Mouse (Mus musculus) gastrocnemius, postnatal 36 days (tissue): ENCODE data around the gene Pappa2. TPM values are rescaled to one million over a fixed set of nuclear protein-coding genes. Genes with fewer than 3 reads are reported as not detected.

Experiments
- DNase-seq, 2 experiments: peaks; one replicate each; pipeline ENCODE4 v3.0.0; 2022
- intact Hi-C: fragments of 180-260 bp; cut with DNase I; formaldehyde crosslinking; loops from one replicate; pipeline ENCODE4 v1.15.1; 2025
- total RNA-seq, 2 experiments: library from RNA; stranded (reverse); gene quantifications; 2 replicates each; pipeline ENCODE4 v1.2.3; 2021

Gene Pappa2
- total RNA-seq, 2 experiments from 2014 or later: 0.12 TPM; not detected in 1

GRCm38 (mm10) chr1:158915592-158915991 is 64.7 kb downstream of the Pappa2 start:
- intact Hi-C loops: no loop called here
- no peak for DNase-seq

GRCm38 (mm10) chr1:158910661-158911060 is 69.6 kb downstream of the Pappa2 start:
- no peak for DNase-seq
- intact Hi-C loops: no loop called here

- intact Hi-C loops: no loop called here
- DNase-seq: no peak
These were observed 83.0 kb downstream of the Pappa2 start for GRCm38 (mm10) chr1:158897339-158897738.

GRCm38 (mm10) chr1:158894441-158894840 is 85.8 kb downstream of the Pappa2 start:
- DNase-seq: no peak
- intact Hi-C loops: no loop called here

- intact Hi-C loops: no loop called here
- DNase-seq: peak in 1 of 2 experiments; percentile 14
These were observed 104.8 kb downstream of the Pappa2 start for GRCm38 (mm10) chr1:158875487-158875886.

- intact Hi-C loops: no loop called here
- no peak for DNase-seq
These were observed 105.7 kb downstream of the Pappa2 start for GRCm38 (mm10) chr1:158874552-158875077.

- DNase-seq: no peak
- intact Hi-C loops: no loop called here
These were observed 106.7 kb downstream of the Pappa2 start for GRCm38 (mm10) chr1:158873631-158874030.

- intact Hi-C loops: no loop called here
- no peak for DNase-seq
These were observed 108.9 kb downstream of the Pappa2 start for GRCm38 (mm10) chr1:158871401-158871800.

- DNase-seq: no peak
- intact Hi-C loops: no loop called here
These were observed 120.1 kb downstream of the Pappa2 start for GRCm38 (mm10) chr1:158860190-158860589.

GRCm38 (mm10) chr1:158853936-158854882 is 126.1 kb downstream of the Pappa2 start:
- intact Hi-C loops: no loop called here
- DNase-seq: no peak

GRCm38 (mm10) chr1:158852836-158853567 is 127.3 kb downstream of the Pappa2 start:
- no peak for DNase-seq
- intact Hi-C loops: no loop called here

- intact Hi-C loops: no loop called here
- DNase-seq: no peak
These were observed 129.8 kb downstream of the Pappa2 start for GRCm38 (mm10) chr1:158850459-158850858.

GRCm38 (mm10) chr1:158844604-158845003 is 135.7 kb downstream of the Pappa2 start:
- intact Hi-C loops: loop anchor here (2.0 to 5.0 kb wide), 2 partner anchors 110 to 293 kb away; no protein-coding TSS in a partner anchor
- DNase-seq: no peak

GRCm38 (mm10) chr1:158837151-158837550 is 143.1 kb downstream of the Pappa2 start:
- intact Hi-C loops: no loop called here
- no peak for DNase-seq

- no peak for DNase-seq
These were observed 150.1 kb downstream of the Pappa2 start for GRCm38 (mm10) chr1:158830152-158830551.

GRCm38 (mm10) chr1:158827931-158828330 is 152.4 kb downstream of the Pappa2 start:
- no peak for DNase-seq
- intact Hi-C loops: no loop called here

More at GRCm38 (mm10) chr1:158830152-158830551, 150.1 kb downstream of the Pappa2 start:
- intact Hi-C loops: no loop called here

- no peak for DNase-seq
- intact Hi-C loops: no loop called here
These were observed 160.6 kb downstream of the Pappa2 start for GRCm38 (mm10) chr1:158819676-158820075.

- no peak for DNase-seq
- intact Hi-C loops: no loop called here
These were observed 163.8 kb downstream of the Pappa2 start for GRCm38 (mm10) chr1:158816479-158816878.

GRCm38 (mm10) chr1:158811887-158812286 is 168.4 kb downstream of the Pappa2 start:
- DNase-seq: no peak
- intact Hi-C loops: no loop called here

GRCm38 (mm10) chr1:158775486-158775885 is 204.8 kb downstream of the Pappa2 start:
- no peak for DNase-seq
- intact Hi-C loops: no loop called here

- intact Hi-C loops: no loop called here
- no peak for DNase-seq
These were observed 207.2 kb downstream of the Pappa2 start for GRCm38 (mm10) chr1:158773102-158773501.
